Mouse (Mus musculus): Measurements from ENCODE around the gene Dhrs4.
A peak's percentile ranks its signal among the peaks of the same experiment; 100 is the strongest.

Dhrs4 gene

DNA sequence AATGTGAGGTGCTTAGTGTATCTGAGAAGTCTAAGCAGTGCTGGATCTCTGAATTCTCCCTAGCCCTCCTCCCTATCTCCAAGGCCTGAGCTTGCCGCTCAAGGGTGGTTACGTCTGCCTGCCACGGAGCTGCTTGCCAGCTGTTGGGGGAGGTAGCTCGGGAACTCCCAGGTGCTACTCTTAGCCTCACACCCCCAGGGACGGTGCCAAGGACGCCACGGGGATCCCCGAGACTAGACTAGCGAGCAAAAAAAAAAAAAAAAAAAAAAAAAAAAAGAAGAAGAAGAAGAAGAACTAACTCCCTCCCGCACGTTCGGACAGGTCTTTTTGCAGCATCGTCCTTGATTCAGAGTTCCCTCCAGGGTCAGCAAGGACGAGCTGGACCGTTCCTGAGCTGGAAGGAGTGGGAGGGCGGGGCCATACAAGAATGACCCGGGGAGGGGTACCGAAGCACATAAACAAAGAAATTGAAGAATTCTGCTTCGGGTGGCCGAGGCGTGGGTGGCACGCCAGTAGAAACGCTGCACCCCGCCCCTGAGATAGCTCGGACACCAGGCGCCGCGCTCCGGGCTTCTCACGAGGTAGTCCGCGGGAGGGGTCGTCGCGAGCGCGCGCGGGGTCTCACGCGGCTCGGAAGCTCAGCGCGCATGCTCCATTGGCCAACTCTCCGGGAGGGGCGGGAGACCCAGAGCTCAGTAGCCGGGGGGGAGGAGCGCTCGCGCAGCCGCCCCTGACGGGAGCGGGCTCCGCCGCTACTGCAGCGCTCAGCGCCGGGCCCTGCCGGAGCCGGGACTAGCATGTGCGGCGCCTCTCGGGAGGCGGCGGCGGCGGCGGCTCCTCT, 12.0 kb downstream of the Dhrs4 start, which contains the start of gene Carmil3:
Carmil3 (plus strand) TSS at position 291 of the 841 bp plus-strand sequence.
- DNase-seq = peak; percentile 58

- peak; percentile 45 for DNase-seq
These were observed 12.8 kb downstream of the Dhrs4 start for GRCm38 (mm10) chr14:55491291-55491833.

- no peak for DNase-seq
These were observed 13.5 kb downstream of the Dhrs4 start for GRCm38 (mm10) chr14:55492103-55492502.

DNA sequence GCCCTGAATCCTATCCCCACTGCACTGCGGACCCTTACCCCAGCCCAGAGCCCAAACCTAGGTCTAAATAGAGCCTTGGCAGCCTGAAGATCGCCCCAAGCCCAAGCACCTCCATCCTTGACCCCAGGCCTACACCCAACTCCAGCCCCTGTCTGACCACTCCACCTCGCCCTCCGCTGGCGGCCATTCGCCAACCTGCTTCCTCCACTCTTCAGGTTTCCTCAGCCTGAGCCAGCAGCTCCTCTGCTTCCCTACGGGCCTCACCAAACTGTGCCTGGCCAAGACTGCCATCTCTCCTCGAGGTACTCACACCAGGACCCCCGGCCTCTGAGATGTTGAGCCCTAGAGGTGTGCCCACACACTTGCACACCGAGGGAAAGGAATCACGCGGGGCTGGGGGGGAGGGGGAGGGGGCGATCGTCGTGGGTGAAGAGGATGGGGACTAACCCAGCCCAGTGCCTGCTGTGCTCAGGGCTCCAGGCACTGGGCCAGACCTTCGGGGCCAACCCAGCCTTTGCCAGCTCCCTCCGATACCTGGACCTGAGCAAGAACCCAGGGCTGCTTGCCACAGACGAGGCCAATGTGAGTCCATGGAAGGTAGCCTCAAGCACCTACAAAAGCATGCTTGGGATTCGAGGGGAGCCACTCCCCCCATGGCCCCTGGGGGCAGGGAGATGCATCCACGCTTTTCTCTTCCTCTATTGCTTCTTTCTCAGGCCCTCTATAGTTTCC, 17.1 kb downstream of the Dhrs4 start:
- no peak for DNase-seq

- no peak for DNase-seq
These were observed 18.3 kb downstream of the Dhrs4 start for GRCm38 (mm10) chr14:55496761-55497448.

GRCm38 (mm10) chr14:55497449-55497821, 18.9 kb downstream of the Dhrs4 start:
- peak; percentile 66 for DNase-seq

DNA sequence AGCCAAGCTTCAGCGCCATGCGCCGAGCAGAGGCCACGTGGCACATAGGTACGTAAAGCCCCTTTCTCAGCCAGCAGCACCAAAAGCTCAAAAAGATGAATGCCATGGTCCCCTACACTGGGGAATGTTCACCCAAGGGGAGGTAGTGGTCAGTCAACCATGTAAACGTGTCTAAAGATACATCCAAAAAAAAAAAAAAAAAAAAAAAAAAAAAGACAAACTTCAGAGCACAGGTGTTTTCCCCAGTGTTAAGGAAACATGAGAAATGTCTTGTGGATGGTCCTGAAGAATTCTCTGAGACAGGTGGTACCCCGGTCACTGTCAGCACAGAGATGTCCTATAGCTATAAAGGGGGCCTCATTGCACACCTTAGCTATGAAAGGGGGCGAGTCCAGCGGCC, 27.1 kb downstream of the Dhrs4 start:
- DNase-seq = no peak

DNA sequence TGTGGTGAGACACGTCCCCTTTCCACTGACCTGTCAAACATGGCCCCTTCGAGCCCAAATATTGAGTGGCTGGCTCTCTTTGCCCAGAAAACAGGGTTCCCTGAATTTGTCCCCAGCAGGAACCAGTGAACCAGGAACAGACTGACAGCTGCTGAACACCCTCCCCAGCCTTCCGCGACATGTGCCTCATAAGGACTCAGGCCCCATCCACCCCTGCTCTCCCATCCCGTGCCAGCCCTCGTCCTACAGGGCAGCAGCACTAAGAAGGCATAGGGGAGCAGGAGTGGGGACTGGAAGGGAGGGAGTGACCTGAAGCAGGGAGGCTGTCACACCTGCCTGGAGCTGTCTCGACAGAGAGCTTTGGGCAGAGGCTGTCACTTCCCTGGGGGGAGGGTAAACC, 29.2 kb downstream of the Dhrs4 start:
- DNase-seq = no peak

- no peak for DNase-seq
These were observed 31.0 kb downstream of the Dhrs4 start for GRCm38 (mm10) chr14:55509540-55509939.

- DNase-seq = no peak
These were observed 31.7 kb downstream of the Dhrs4 start, which contains the start of gene Cpne6 for GRCm38 (mm10) chr14:55510125-55510731. Gene Cpne6 (plus strand): TSS chr14:55510445.

DNA sequence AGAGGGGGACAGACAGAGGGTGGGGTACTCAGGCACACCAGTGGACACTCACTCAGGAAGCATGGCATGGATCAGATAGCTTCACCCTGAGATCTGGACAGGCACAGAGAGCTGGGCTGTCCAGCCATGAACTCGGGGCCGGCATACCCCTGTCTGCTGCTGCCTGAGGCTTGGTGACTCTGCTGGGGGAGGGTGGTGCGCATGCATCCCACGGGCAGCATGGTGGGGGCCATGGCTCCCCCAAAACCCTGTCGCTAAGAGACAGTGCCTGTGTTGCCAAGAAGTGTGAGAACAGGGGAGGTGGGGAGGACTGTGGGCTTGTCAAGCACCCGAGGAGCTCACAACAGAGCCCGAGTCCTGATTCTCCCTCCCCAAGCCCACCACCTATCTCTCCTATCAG, 32.5 kb downstream of the Dhrs4 start:
- DNase-seq = no peak

DNA sequence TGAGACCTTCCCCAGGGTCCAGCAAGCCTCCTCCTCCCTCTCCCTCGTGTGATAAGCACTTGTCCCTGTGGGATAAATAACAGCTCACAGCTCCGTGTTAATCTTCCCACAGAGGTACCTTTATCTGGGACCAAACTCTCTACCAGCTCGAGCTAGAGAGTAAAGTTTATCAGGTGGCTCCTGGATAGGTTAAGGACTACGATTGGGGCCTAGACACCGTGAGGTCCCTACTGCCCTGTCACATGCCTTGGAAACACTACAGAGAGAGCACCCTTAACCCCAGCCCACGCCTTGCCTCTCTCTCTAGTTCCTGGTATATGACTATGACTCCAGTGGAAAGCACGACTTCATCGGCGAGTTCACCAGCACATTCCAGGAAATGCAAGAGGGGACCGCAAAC, 35.4 kb downstream of the Dhrs4 start:
- DNase-seq = no peak

DNA sequence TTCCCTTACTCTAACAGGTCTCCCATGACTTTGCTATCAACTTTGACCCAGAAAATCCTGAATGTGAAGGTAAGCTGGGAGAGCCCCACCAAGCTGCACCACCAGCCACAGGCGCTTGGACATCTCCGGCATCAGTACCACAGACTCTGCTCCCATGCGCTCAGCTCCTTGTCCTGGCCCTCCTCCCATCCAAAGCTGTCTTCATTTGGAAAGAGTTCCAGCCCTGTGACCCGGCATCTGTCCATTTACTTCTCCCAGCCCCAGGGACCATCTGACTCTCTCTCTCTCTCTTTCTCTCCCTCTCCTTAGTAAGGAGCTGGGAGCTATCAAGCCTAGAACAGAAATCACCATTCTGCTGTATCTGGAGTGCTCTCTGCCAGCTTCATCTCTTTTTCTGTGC, 37.3 kb downstream of the Dhrs4 start:
- DNase-seq = no peak

GRCm38 (mm10) chr14:55518897-55519296, 40.3 kb downstream of the Dhrs4 start:
- no peak for DNase-seq

DNA sequence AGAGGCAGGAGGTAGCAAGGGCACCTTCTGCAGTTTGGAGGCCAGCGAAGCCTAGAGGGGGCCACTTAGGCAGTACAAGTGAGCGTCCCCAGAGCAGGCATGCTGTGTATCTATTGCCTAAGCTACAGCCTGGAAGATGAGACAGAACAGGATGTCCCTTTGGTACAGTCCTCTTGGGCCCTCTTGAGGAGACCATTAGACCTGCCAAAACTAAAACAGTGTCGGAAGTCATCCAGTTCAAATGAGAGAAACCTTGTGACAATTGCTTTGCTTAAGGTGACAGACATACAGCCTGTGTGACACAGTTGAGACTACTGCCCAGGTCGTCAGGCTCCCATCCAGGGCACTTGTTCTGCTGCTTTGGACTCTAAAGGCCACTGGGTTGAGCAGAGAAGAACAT, 41.0 kb downstream of the Dhrs4 start:
- no peak for DNase-seq

- DNase-seq = no peak
These were observed 42.1 kb downstream of the Dhrs4 start for GRCm38 (mm10) chr14:55520451-55521361.

DNA sequence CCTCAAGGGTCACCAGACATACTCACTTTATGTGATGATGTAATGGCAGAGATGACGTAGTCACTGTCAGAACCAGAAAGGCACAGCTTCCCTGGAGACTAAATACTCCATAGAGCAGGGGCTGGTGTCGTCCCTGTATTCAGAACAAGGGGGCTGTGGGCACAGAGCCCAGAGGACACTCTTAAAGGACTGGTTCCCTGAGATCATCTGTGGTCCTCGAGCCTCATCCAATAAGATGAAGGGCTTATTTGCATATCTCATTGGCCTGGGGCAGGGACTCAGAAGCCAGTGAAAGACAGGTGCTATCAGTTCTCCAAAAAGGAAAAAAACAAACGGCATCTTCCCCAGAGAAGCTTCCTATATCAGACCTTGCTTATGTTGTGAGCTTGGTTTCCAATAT, 45.5 kb downstream of the Dhrs4 start:
- no peak for DNase-seq

DNA sequence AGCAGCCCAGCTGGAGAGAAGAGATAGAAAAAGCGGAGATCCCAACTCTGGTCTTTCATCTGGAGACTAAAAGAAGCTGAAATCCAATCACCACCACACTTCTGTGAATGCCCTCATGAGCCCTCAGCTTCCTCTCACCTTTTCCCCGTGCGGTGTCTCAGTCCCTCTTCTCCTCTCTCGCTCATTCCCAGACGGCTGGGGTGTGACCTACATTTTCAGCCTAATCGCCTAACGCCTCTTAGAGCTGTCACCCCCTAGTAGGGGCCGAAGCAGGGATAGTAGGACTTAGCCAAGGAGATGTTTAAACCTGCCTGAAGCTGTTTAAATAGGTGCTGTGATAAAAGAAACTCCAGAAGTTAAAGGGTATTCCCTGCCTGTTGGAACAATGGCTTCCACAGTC, 46.2 kb downstream of the Dhrs4 start, which contains the start of gene Nrl:
Nrl (minus strand) TSS at position 197 of the 400 bp plus-strand sequence.
- DNase-seq = no peak

- DNase-seq = no peak
These were observed 48.1 kb downstream of the Dhrs4 start for GRCm38 (mm10) chr14:55526674-55527073.

DNA sequence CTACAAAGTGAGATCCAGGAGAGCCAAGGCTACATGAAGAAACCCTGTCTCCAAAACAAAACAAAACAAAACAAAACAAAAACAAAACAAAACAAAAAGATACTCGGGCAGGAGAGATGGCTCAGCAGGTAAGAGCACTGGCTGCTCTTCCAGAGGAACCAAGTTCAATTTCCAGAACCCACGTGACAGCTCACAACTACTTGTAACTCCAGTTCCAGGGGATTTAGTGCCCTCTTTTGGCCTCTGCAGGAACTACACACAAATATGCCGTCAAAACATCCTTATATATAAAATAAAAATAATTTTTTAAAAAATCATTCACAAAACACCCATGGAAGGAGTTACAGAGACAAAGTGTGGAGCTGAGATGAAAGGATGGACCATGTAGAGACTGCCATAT, 49.4 kb downstream of the Dhrs4 start:
- DNase-seq = peak; percentile 30

DNA sequence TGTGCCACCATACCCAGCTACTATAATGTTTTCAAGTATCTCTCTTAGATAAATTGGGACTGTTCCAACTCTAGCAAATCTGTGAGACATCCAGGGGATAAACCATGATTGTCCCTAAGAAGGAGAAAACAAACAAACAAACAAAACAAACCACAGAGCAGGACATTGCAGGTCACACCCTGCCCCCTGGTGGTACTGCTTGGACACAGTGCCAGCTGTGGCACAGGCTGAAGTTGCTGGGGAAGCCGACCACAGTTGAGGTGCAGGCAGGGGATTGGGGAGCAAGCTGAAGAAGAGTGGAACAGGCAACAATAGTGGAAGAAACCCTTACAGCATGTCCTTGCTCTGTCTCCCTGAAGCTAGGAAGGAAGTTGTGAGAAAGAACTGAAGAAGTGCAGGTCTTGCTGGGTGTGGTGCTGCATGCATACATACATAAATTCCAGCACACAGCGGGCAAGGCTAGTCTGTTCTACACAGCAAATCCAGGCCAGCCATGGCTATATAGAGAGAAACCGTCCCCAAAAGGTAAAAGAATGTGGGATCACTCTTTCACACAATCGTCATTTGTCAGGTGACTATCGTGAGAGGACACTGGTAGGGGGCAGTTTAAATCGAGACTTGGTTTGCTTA, 57.7 kb downstream of the Dhrs4 start:
- DNase-seq = peak; percentile 20

Data from kidney, adult 11 months (tissue).